Mouse (Mus musculus): ENCODE measurements around the gene Trappc12.
A peak's percentile ranks its signal among the peaks of the same experiment; 100 is the strongest.

Trappc12 gene

GRCm38 (mm10) chr12:28732631-28733030, 17.6 kb downstream of the Trappc12 start:
- no peak for DNase-seq

- DNase-seq, result peak; percentile 60 to 62
These were observed 23.2 kb downstream of the Trappc12 start for GRCm38 (mm10) chr12:28727061-28727460.

- DNase-seq, result peak in 1 of 2 experiments; percentile 12
These were observed 24.1 kb downstream of the Trappc12 start for GRCm38 (mm10) chr12:28726204-28726603.

GRCm38 (mm10) chr12:28724366-28724765, 25.9 kb downstream of the Trappc12 start:
- no peak for DNase-seq

GRCm38 (mm10) chr12:28718106-28718505, 32.2 kb downstream of the Trappc12 start:
- DNase-seq, result no peak

GRCm38 (mm10) chr12:28717066-28717465, 33.2 kb downstream of the Trappc12 start:
- DNase-seq, result no peak

- no peak for DNase-seq
These were observed 35.2 kb downstream of the Trappc12 start for GRCm38 (mm10) chr12:28714822-28715632.

GRCm38 (mm10) chr12:28710566-28711185, 39.6 kb downstream of the Trappc12 start:
- DNase-seq, result no peak

GRCm38 (mm10) chr12:28708154-28708553, 42.1 kb downstream of the Trappc12 start:
- DNase-seq, result no peak

GRCm38 (mm10) chr12:28705204-28705603, 45.1 kb downstream of the Trappc12 start:
- DNase-seq, result no peak

GRCm38 (mm10) chr12:28704381-28704780, 45.9 kb downstream of the Trappc12 start:
- no peak for DNase-seq

- DNase-seq, result no peak
These were observed 49.0 kb downstream of the Trappc12 start for GRCm38 (mm10) chr12:28701302-28701701.

GRCm38 (mm10) chr12:28700561-28701025, 49.7 kb downstream of the Trappc12 start:
- no peak for DNase-seq

GRCm38 (mm10) chr12:28700101-28700511, 50.2 kb downstream of the Trappc12 start:
- DNase-seq, result no peak

GRCm38 (mm10) chr12:28699656-28700055, 50.6 kb downstream of the Trappc12 start:
- peak; percentile 74 for DNase-seq

- DNase-seq, result no peak
These were observed 51.2 kb downstream of the Trappc12 start for GRCm38 (mm10) chr12:28699086-28699485.

GRCm38 (mm10) chr12:28697821-28698595, 52.3 kb downstream of the Trappc12 start:
- no peak for DNase-seq

- no peak for DNase-seq
These were observed 55.5 kb downstream of the Trappc12 start for GRCm38 (mm10) chr12:28694776-28695175.

- DNase-seq, result no peak
These were observed 56.0 kb downstream of the Trappc12 start for GRCm38 (mm10) chr12:28694231-28694630.

GRCm38 (mm10) chr12:28693738-28694137, 56.5 kb downstream of the Trappc12 start:
- no peak for DNase-seq

GRCm38 (mm10) chr12:28690730-28691129, 59.5 kb downstream of the Trappc12 start:
- no peak for DNase-seq

GRCm38 (mm10) chr12:28688996-28689395, 61.3 kb downstream of the Trappc12 start:
- no peak for DNase-seq

- DNase-seq, result no peak
These were observed 63.9 kb downstream of the Trappc12 start for GRCm38 (mm10) chr12:28686199-28686879.
